Mouse (Mus musculus) neural tube, embryonic 13.5 days (tissue): ENCODE measurements at regions not wholly inside any gene's neighbourhood (a gene's known extent, or its start where the extent isn't known, plus 50 kb on each side); places are given as distances from the start of the nearest gene placed in this dataset.
"Not testable (repeated sequence)": the region's sequence is repeated elsewhere in the genome, so short reads cannot be mapped to it uniquely, and the experiment has no call there.

Source experiments
- ATAC-seq: fragments of 200-750 bp; cut with Nextera tagmentation; 2 replicates; pipeline ENCODE4 v1.8.0; 2017; ENCODE audit warnings: low read depth, mild to moderate bottlenecking, moderate TSS enrichment, moderate library complexity
- H3K27ac ChIP-seq: fragments of 300-500 bp; sonication (generic); replicated peaks from 2 replicates; pipeline ENCODE4 v1.5.1; 2015; ENCODE audit warnings: moderate library complexity, mild to moderate bottlenecking, inconsistent platforms
- H3K27me3 ChIP-seq: fragments of 300-500 bp; sonication (generic); 2 replicates; pipeline ENCODE4 v1.6.1; 2015; ENCODE audit warnings: mild to moderate bottlenecking, inconsistent platforms
- H3K36me3 ChIP-seq: fragments of 300-500 bp; sonication (generic); 2 replicates; pipeline ENCODE4 v1.6.1; 2015; ENCODE audit warnings: mild to moderate bottlenecking, inconsistent platforms
- H3K4me1 ChIP-seq: fragments of 300-500 bp; sonication (generic); replicated peaks from 2 replicates; pipeline ENCODE4 v1.6.1; 2015; ENCODE audit warnings: inconsistent platforms
- H3K4me2 ChIP-seq: fragments of 300-500 bp; sonication (generic); 2 replicates; pipeline ENCODE4 v1.6.1; 2015; ENCODE audit warnings: inconsistent platforms, mild to moderate bottlenecking, moderate library complexity
- H3K4me3 ChIP-seq: fragments of 300-500 bp; sonication (generic); 2 replicates; pipeline ENCODE4 v1.5.1; 2015; ENCODE audit warnings: mild to moderate bottlenecking, inconsistent platforms
- H3K9ac ChIP-seq: fragments of 300-500 bp; sonication (generic); 2 replicates; pipeline ENCODE4 v1.6.1; 2015; ENCODE audit warnings: moderate library complexity, mild to moderate bottlenecking, inconsistent platforms
- H3K9me3 ChIP-seq: fragments of 300-500 bp; sonication (generic); 2 replicates; pipeline ENCODE4 v1.6.1; 2016; ENCODE audit warnings: inconsistent platforms
- WGBS: fragments of 180-500 bp; shearing (Covaris S2); methylation state at CpG from one replicate; pipeline ENCODE4 v1.1.7; 2015; 5-methylcytosine and 5-hydroxymethylcytosine counted together

DNA sequence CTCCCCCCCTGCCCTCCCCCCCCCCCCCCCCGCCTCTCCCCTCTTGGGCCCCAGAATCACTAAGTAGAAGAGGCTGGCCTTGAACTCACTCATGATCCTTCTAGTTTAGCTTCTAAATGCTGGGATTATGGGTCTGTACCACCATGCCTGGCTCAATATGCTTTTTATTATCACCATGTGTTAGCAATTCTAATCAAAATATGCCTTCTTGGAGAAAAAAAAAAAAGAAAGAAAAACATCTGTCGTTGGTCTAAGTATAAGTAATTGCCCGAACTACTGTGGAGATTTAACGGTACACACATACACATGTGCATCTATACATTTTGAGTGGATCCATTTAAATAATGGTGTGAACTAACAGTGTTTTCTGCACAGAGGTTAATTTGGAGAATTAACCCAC lies 80.4 kb upstream of the Max start:
- WGBS = 61% methylated on average over 4 of the region's 4 CpGs
- H3K9me3 ChIP-seq = no peaks in the 10 kb centered on the region
- H3K36me3 ChIP-seq = no peaks in the 10 kb centered on the region
- no peak overlapping the region for H3K4me2 ChIP-seq
- no peak overlapping the region for H3K27ac ChIP-seq
- H3K4me3 ChIP-seq = no peak overlapping the region
- H3K4me1 ChIP-seq = peaks cover 5% of the 10 kb centered on the region; the same call in 1 of the 2 replicates
- H3K9ac ChIP-seq = no peak overlapping the region
- no peak for ATAC-seq
- H3K27me3 ChIP-seq = no peaks in the 10 kb centered on the region

DNA sequence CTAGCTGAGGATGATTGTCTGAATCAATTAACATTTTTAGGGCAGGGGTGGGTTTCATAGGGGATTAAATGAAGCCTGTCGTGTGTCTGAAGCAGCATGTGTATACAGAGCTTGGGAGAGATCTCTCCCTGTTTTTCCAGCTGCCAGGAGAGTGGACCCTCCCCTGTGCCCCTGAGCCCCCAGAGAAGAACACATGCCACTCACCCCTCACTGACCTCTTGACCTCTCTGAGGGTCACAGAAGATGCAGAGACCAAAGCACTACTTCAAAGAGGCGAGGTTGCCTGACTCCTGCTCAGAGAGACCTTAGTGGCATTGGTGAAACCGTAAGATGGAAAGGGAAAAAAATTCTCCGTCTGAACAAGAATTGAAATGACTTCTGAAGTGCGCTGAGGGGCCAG lies 79.1 kb upstream of the Max start:
- no peaks in the 10 kb centered on the region for H3K9me3 ChIP-seq
- no peak for ATAC-seq
- 38% methylated on average over 5 of the region's 5 CpGs for WGBS

GRCm38 (mm10) chr12:77039953-77040305 lies 77.9 kb upstream of the Max start:
- Histone ChIP-seq H3K27me3 (no peaks in the 10 kb centered on the region), H3K9ac (no peak overlapping the region), H3K9me3 (no peaks in the 10 kb centered on the region), H3K27ac (no peak overlapping the region), H3K4me1 (no peaks in the 10 kb centered on the region), H3K4me3 (no peak overlapping the region), H3K36me3 (no peaks in the 10 kb centered on the region), H3K4me2 (no peak overlapping the region)
- no peak for ATAC-seq
- WGBS = 91% methylated on average over 4 of the region's 4 CpGs

More for the DNA sequence above, 79.1 kb upstream of the Max start:
- Histone ChIP-seq H3K27ac (no peak overlapping the region), H3K9ac (no peak overlapping the region), H3K4me1 (peaks cover 3% of the 10 kb centered on the region; the same call in 1 of the 2 replicates), H3K4me2 (no peak overlapping the region), H3K27me3 (no peaks in the 10 kb centered on the region), H3K36me3 (no peaks in the 10 kb centered on the region), H3K4me3 (no peak overlapping the region)

- no peak for ATAC-seq
- H3K9me3 ChIP-seq = no peaks in the 10 kb centered on the region
- WGBS = 84% methylated on average over 17 of the region's 17 CpGs
- no peak overlapping the region for H3K27ac ChIP-seq
- H3K4me2 ChIP-seq = no peak overlapping the region
- no peaks in the 10 kb centered on the region for H3K36me3 ChIP-seq
- no peaks in the 10 kb centered on the region for H3K4me1 ChIP-seq
- H3K4me3 ChIP-seq = no peak overlapping the region
- no peak overlapping the region for H3K9ac ChIP-seq
- H3K27me3 ChIP-seq = no peaks in the 10 kb centered on the region
Measured at GRCm38 (mm10) chr12:77039295-77039952, 77.4 kb upstream of the Max start.

DNA sequence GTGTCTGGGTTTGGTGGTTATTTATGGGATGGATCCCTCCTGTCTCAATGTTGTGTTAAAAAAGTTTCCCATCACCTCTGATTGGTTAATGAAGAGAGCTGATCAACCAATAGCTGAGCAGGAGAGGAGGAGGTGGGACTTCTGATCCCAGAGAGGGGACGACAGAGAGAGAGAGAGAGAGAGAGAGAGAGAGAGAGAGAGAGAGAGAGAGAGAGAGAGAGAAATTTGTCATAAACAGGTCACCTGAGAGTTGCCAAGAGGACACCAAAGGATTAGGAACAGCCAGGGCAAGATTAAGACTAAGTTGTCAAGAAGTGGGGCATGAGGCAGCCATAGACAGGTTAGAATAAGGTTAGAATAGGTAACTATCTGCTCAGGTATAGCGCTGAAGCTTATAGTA lies 73.7 kb upstream of the Max start:
- Histone ChIP-seq H3K27me3 (peaks cover 4% of the 10 kb centered on the region; the same call in 1 of the 2 replicates), H3K4me2 (no peak overlapping the region), H3K36me3 (no peaks in the 10 kb centered on the region), H3K9ac (no peak overlapping the region), H3K4me3 (no peak overlapping the region), H3K27ac (no peak overlapping the region), H3K9me3 (no peaks in the 10 kb centered on the region), H3K4me1 (no peaks in the 10 kb centered on the region)
- no peak for ATAC-seq
- WGBS = 55% methylated on average over 2 of the region's 2 CpGs

- no peak for ATAC-seq
- Histone ChIP-seq H3K4me3 (no peak overlapping the region), H3K36me3 (no peaks in the 10 kb centered on the region), H3K9ac (no peak overlapping the region), H3K9me3 (no peaks in the 10 kb centered on the region), H3K27me3 (peaks cover 4% of the 10 kb centered on the region; the same call in 1 of the 2 replicates), H3K4me1 (peaks cover 7% of the 10 kb centered on the region; the same call in 1 of the 2 replicates), H3K4me2 (no peak overlapping the region), H3K27ac (no peak overlapping the region)
- WGBS = 79% methylated on average over 1 of the region's 1 CpGs
Measured at GRCm38 (mm10) chr12:77031448-77031847, 69.4 kb upstream of the Max start.

- no peak overlapping the region for H3K9ac ChIP-seq
- WGBS = 79% methylated on average over 7 of the region's 7 CpGs
- H3K4me1 ChIP-seq = peaks cover 29% of the 10 kb centered on the region
- no peaks in the 10 kb centered on the region for H3K9me3 ChIP-seq
- H3K36me3 ChIP-seq = no peaks in the 10 kb centered on the region
- ATAC-seq = no peak
- no peak overlapping the region for H3K4me3 ChIP-seq
- H3K4me2 ChIP-seq = no peak overlapping the region
- H3K27ac ChIP-seq = no peak overlapping the region
- H3K27me3 ChIP-seq = 0 out of 2 replicates have a peak, but pooled peaks cover 4% of the 10 kb centered on the region
Measured at GRCm38 (mm10) chr12:77025431-77025879, 63.5 kb upstream of the Max start.

- H3K4me3 ChIP-seq = no peak overlapping the region
- no peak overlapping the region for H3K4me2 ChIP-seq
- H3K9me3 ChIP-seq = no peaks in the 10 kb centered on the region
- 49% methylated on average over 5 of the region's 5 CpGs for WGBS
- H3K4me1 ChIP-seq = peaks cover 21% of the 10 kb centered on the region
- no peak overlapping the region for H3K27ac ChIP-seq
- no peak overlapping the region for H3K9ac ChIP-seq
- H3K36me3 ChIP-seq = no peaks in the 10 kb centered on the region
- 0 out of 2 replicates have a peak, but pooled peaks cover 4% of the 10 kb centered on the region for H3K27me3 ChIP-seq
- no peak for ATAC-seq
Measured at GRCm38 (mm10) chr12:77022538-77022937, 60.5 kb upstream of the Max start.

DNA sequence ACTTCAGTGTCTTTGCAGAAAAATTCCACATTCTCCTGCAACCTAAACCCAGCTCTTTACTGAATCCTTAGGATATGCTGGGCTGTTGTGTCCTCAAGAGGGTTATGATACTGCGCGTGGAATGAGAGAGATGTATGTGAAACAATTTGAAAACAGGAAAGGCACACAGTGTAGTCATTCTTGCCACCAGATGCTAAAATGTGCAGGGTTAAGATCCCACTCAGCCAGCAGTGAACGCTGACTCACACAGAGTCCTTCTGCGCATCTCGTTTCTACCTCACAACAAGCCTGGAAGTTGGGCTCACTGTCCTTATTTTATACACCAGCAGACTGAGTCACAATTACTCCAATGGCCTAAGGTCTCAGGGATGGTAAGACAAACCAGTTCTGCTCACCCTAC lies 59.9 kb upstream of the Max start:
- H3K4me2 ChIP-seq = no peak overlapping the region
- WGBS = 79% methylated on average over 5 of the region's 5 CpGs
- H3K27me3 ChIP-seq = 0 out of 2 replicates have a peak, but pooled peaks cover 4% of the 10 kb centered on the region
- no peak overlapping the region for H3K9ac ChIP-seq
- no peaks in the 10 kb centered on the region for H3K36me3 ChIP-seq
- ATAC-seq = no peak
- H3K4me3 ChIP-seq = no peak overlapping the region
- H3K9me3 ChIP-seq = no peaks in the 10 kb centered on the region
- H3K27ac ChIP-seq = no peak overlapping the region
- peaks cover 21% of the 10 kb centered on the region for H3K4me1 ChIP-seq

GRCm38 (mm10) chr12:77019708-77020511 lies 57.9 kb upstream of the Max start:
- Histone ChIP-seq H3K4me2 (no peak overlapping the region), H3K9ac (no peak overlapping the region), H3K27me3 (0 out of 2 replicates have a peak, but pooled peaks cover 4% of the 10 kb centered on the region), H3K4me1 (peaks cover 21% of the 10 kb centered on the region), H3K27ac (no peak overlapping the region), H3K36me3 (no peaks in the 10 kb centered on the region), H3K4me3 (no peak overlapping the region), H3K9me3 (no peaks in the 10 kb centered on the region)
- 76% methylated on average over 13 of the region's 14 CpGs for WGBS
- ATAC-seq = no peak

GRCm38 (mm10) chr12:77019148-77019547 lies 57.1 kb upstream of the Max start:
- H3K9me3 ChIP-seq, H3K36me3 ChIP-seq: not testable (repeated sequence)
- WGBS = 54% methylated on average over 2 of the region's 2 CpGs

GRCm38 (mm10) chr12:77018373-77018772 lies 56.4 kb upstream of the Max start:
- H3K4me3 ChIP-seq = no peak overlapping the region
- peaks cover 21% of the 10 kb centered on the region for H3K4me1 ChIP-seq
- no peaks in the 10 kb centered on the region for H3K9me3 ChIP-seq
- ATAC-seq = no peak
- H3K4me2 ChIP-seq = no peak overlapping the region
- H3K9ac ChIP-seq = no peak overlapping the region
- no peak overlapping the region for H3K27ac ChIP-seq
- no peaks in the 10 kb centered on the region for H3K36me3 ChIP-seq
- 83% methylated on average over 6 of the region's 6 CpGs for WGBS
- H3K27me3 ChIP-seq = 0 out of 2 replicates have a peak, but pooled peaks cover 4% of the 10 kb centered on the region

More at GRCm38 (mm10) chr12:77019148-77019547, 57.1 kb upstream of the Max start:
- H3K9ac ChIP-seq, H3K27ac ChIP-seq, H3K27me3 ChIP-seq, H3K4me3 ChIP-seq, ATAC-seq, H3K4me2 ChIP-seq: not testable (repeated sequence)
- H3K4me1 ChIP-seq = peaks cover 21% of the 10 kb centered on the region
